ENCODE assay signal across 13 mouse cellular contexts in the genomic region with DNA sequence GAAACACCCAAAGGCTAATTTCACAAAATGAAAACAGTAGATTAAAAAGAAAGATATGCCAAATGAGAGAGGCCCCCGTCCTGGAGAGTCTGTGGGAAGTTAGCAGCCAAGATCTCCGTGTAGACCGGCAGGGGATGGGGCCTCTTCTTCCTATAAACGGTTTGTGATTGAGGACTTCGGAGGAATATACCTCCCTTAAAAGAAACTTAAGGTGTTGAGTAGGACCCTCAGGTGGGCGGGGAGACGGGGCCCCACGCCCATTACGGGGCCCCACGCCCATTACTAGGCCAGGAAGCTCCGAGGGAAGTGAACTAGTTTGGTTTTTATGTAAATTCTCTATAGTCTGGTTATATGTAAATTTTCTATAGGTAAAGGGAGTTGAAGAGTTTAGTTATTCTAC. TPM values are rescaled to one million over a fixed set of nuclear protein-coding genes. Genes with fewer than 3 reads are reported as not detected.
DNase-seq lines count a peak whose midpoint lies in the region; ATAC-seq lines count a peak whose summit lies in the region.
"Had no signal": no experiment of that assay in that cellular context is flagged by ENCODE, and none has a peak within 500 bp of the region (broad histone marks: within the 10 kb centered on the region; RNA-seq: fewer than 3 reads in every experiment).

A gene (minus strand): TSS at position 233 of the 400 bp plus-strand sequence.

- 10% methylated on average over 11 of the region's 11 CpGs for WGBS in midbrain, embryonic 10.5 days
- 19% methylated on average over 11 of the region's 11 CpGs for WGBS in midbrain, embryonic 15.5 days
- WGBS in hindbrain, embryonic 10.5 days = 6% methylated on average over 11 of the region's 11 CpGs
- WGBS in midbrain, embryonic 13.5 days = 15% methylated on average over 11 of the region's 11 CpGs

- H3K4me2 ChIP-seq in midbrain, embryonic 15.5 days = no peak within 1 kb of the TSS
- H3K4me2 ChIP-seq in midbrain, embryonic 13.5 days (replicated peaks) = peak within 1 kb of the TSS; percentile 28

- no peak for ATAC-seq in midbrain, embryonic 15.5 days (replicated peaks)
- peak; percentile 10 for ATAC-seq in activated CD4-positive, CD25-positive, alpha-beta regulatory T cell, adult 4 months
- no peak for ATAC-seq in midbrain, embryonic 13.5 days

- peaks cover 34% of the 10 kb centered on the region for H3K4me1 ChIP-seq in midbrain, embryonic 10.5 days
- peaks cover 13% of the 10 kb centered on the region for H3K4me1 ChIP-seq in midbrain, embryonic 15.5 days
- H3K4me1 ChIP-seq in hindbrain, embryonic 10.5 days (replicated peaks) = peaks cover 14% of the 10 kb centered on the region
- peaks cover 17% of the 10 kb centered on the region for H3K4me1 ChIP-seq in midbrain, embryonic 13.5 days (replicated peaks)

- no peak for DNase-seq in midbrain, embryonic 10.5 days (ENCODE audit: low spot score)
- DNase-seq in hindbrain, embryonic 10.5 days (ENCODE audit: low spot score) = no peak
- DNase-seq in thymus, postnatal 36 days = no peak
- no peak for DNase-seq in adrenal gland, adult 2 months
- no peak for DNase-seq in urinary bladder, postnatal 4 days (ENCODE audit: low spot score in 2 of 2)
- DNase-seq: cerebellum, postnatal 14 days; kidney, postnatal 14 days; lung, postnatal 36 days had no signal

- H3K27me3 ChIP-seq in midbrain, embryonic 10.5 days (ENCODE audit: low read depth, poor library complexity, severe bottlenecking) = peaks cover 97% of the 10 kb centered on the region
- H3K27me3 ChIP-seq in midbrain, embryonic 15.5 days (replicated peaks) = peaks cover 14% of the 10 kb centered on the region
- H3K27me3 ChIP-seq in hindbrain, embryonic 10.5 days (ENCODE audit: insufficient read depth, poor library complexity, severe bottlenecking) = peaks cover 64% of the 10 kb centered on the region
- H3K27me3 ChIP-seq in midbrain, embryonic 13.5 days = peaks cover 46% of the 10 kb centered on the region

- H3K9ac ChIP-seq in midbrain, embryonic 15.5 days = no peak within 1 kb of the TSS
- H3K9ac ChIP-seq in midbrain, embryonic 13.5 days (replicated peaks) = no peak within 1 kb of the TSS

- peak within 1 kb of the TSS; percentile 35 for H3K4me3 ChIP-seq in midbrain, embryonic 10.5 days
- H3K4me3 ChIP-seq in midbrain, embryonic 15.5 days = no peak within 1 kb of the TSS
- peak within 1 kb of the TSS; percentile 30 for H3K4me3 ChIP-seq in hindbrain, embryonic 10.5 days
- H3K4me3 ChIP-seq in midbrain, embryonic 13.5 days (replicated peaks) = no peak within 1 kb of the TSS

- no peaks in the 10 kb centered on the region for H3K9me3 ChIP-seq in midbrain, embryonic 10.5 days (replicated peaks)
- no peaks in the 10 kb centered on the region for H3K9me3 ChIP-seq in midbrain, embryonic 15.5 days
- no peaks in the 10 kb centered on the region for H3K9me3 ChIP-seq in hindbrain, embryonic 10.5 days
- H3K9me3 ChIP-seq in midbrain, embryonic 13.5 days = no peaks in the 10 kb centered on the region

- H3K27ac ChIP-seq in midbrain, embryonic 10.5 days (replicated peaks) = peak within 1 kb of the TSS; percentile 61
- no peak within 1 kb of the TSS for H3K27ac ChIP-seq in midbrain, embryonic 15.5 days
- H3K27ac ChIP-seq in hindbrain, embryonic 10.5 days = peak within 1 kb of the TSS; percentile 56; the same call in 1 of the 2 replicates
- no peak within 1 kb of the TSS for H3K27ac ChIP-seq in midbrain, embryonic 13.5 days

- no peaks in the 10 kb centered on the region for H3K36me3 ChIP-seq in midbrain, embryonic 10.5 days
- no peaks in the 10 kb centered on the region for H3K36me3 ChIP-seq in midbrain, embryonic 15.5 days (replicated peaks)
- no peaks in the 10 kb centered on the region for H3K36me3 ChIP-seq in hindbrain, embryonic 10.5 days
- H3K36me3 ChIP-seq in midbrain, embryonic 13.5 days = no peaks in the 10 kb centered on the region

RNA-seq across cellular contexts. Expression of the gene that starts here (rescaled TPM):
- 0.11 TPM in 1 of 2 replicates, not detected in the other for polyA plus RNA-seq in midbrain, embryonic 10.5 days (2016; fragmentation: Nextera tagmentation; extraction: Ambion mirVana)
- polyA plus RNA-seq in midbrain, embryonic 15.5 days (2015; fragmentation: Nextera tagmentation; extraction: Ambion mirVana) = not detected in 2 replicates
- 1 to 10 TPM; 2.2 TPM for polyA plus RNA-seq in activated CD4-positive, CD25-positive, alpha-beta regulatory T cell, adult 4 months (2017; shearing (Covaris generic))
- polyA plus RNA-seq in hindbrain, embryonic 10.5 days (2016; fragmentation: Nextera tagmentation; extraction: Ambion mirVana) = not detected in 2 replicates
- polyA plus RNA-seq in midbrain, embryonic 13.5 days (2015; fragmentation: Nextera tagmentation; extraction: Ambion mirVana) = not detected in 2 replicates
- total RNA-seq in adrenal gland, adult 2 months (2021) = not detected
- not detected in 2 replicates for polyA plus RNA-seq in adrenal gland, adult 2 months (2012; rRNA removed)
- total RNA-seq: MEL had no signal
- polyA plus RNA-seq: heart, postnatal 0 days had no signal

Comparison
In these comparisons a context has a peak if more than half of its experiments do, and no peak if none do; other contexts are left out.
1. H3K27ac ChIP-seq: peak in midbrain, embryonic 10.5 days (single experiment) and hindbrain, embryonic 10.5 days (single experiment); none in midbrain, embryonic 15.5 days (single experiment) and midbrain, embryonic 13.5 days (single experiment).
2. H3K4me3 ChIP-seq: peak in midbrain, embryonic 10.5 days (single experiment) and hindbrain, embryonic 10.5 days (single experiment); none in midbrain, embryonic 15.5 days (single experiment) and midbrain, embryonic 13.5 days (single experiment).